In the genomic region with DNA sequence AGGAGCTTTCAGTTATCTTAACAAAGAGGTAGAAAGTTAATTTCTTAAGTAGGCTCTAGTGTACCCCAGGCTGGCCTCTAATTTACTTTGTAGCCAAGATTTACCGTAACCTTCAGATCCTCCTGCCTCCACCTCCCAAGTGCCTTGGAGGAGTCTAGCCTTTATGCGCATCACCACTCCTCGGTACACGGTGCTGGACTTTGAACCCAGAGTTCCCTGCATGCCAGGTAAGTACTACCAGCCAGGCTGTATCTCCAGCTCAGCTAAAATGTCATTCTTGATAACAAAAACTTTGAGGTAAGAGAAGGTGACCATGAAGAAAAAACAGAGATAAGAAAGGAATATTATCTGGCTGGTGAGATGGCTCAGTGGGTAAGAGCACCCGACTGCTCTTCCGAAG, we compare ENCODE assay signal across 31 mouse cellular contexts. TPM values are rescaled to one million over a fixed set of nuclear protein-coding genes. Genes with fewer than 3 reads are reported as not detected.
DNase-seq lines count a peak whose midpoint lies in the region; ATAC-seq and TF ChIP-seq lines count a peak whose summit lies in the region.
"Had no signal": no experiment of that assay in that cellular context is flagged by ENCODE, and none has a peak within 500 bp of the region (broad histone marks: within the 10 kb centered on the region; RNA-seq: fewer than 3 reads in every experiment).

No protein-coding gene starts in this region.

- H3K27ac ChIP-seq in kidney, adult 2 months (ENCODE audit: insufficient read depth, low read depth, low read length): peak overlapping the region; percentile 72; the same call in 1 of the 2 replicates
- H3K27ac ChIP-seq in intestine, embryonic 16.5 days (ENCODE audit: low read length): no peak overlapping the region
- H3K27ac ChIP-seq in kidney, embryonic 15.5 days: peak overlapping the region; percentile 85; the same call in 1 of the 2 replicates
- no peak overlapping the region for H3K27ac ChIP-seq in stomach, postnatal 0 days (replicated peaks)
- H3K27ac ChIP-seq: forebrain, embryonic 13.5 days; hindbrain, embryonic 10.5 days; hindbrain, embryonic 15.5 days; limb, embryonic 13.5 days; liver, embryonic 13.5 days; neural tube, embryonic 12.5 days had no signal

- H3K36me3 ChIP-seq in kidney, adult 2 months (ENCODE audit: control insufficient read depth, insufficient read depth, low read length): no peaks in the 10 kb centered on the region; the same call in 1 of the 2 replicates
- no peaks in the 10 kb centered on the region for H3K36me3 ChIP-seq in intestine, embryonic 16.5 days (ENCODE audit: control insufficient read depth, insufficient read depth, low read length)
- no peaks in the 10 kb centered on the region for H3K36me3 ChIP-seq in kidney, embryonic 15.5 days
- no peaks in the 10 kb centered on the region for H3K36me3 ChIP-seq in stomach, postnatal 0 days (ENCODE audit: control insufficient read depth, insufficient read depth, low read length)
- H3K36me3 ChIP-seq: heart, embryonic 13.5 days; hindbrain, embryonic 10.5 days; hindbrain, embryonic 15.5 days; limb, embryonic 13.5 days; neural tube, embryonic 12.5 days had no signal

- H3K9me3 ChIP-seq in intestine, embryonic 16.5 days (ENCODE audit: control insufficient read depth, low read length): no peaks in the 10 kb centered on the region
- H3K9me3 ChIP-seq in kidney, embryonic 15.5 days (replicated peaks): no peaks in the 10 kb centered on the region
- no peaks in the 10 kb centered on the region for H3K9me3 ChIP-seq in stomach, postnatal 0 days (ENCODE audit: control insufficient read depth, low read length)
- H3K9me3 ChIP-seq: forebrain, embryonic 13.5 days; heart, embryonic 13.5 days; hindbrain, embryonic 10.5 days; hindbrain, embryonic 15.5 days; limb, embryonic 13.5 days; liver, embryonic 13.5 days; neural tube, embryonic 12.5 days had no signal

- no peak for TF ChIP-seq POLR2A in kidney, adult 2 months (IDR thresholded peaks at IDR 0.05; ENCODE audit: low read depth, low read length)

- no peak for TF ChIP-seq CTCF in kidney, adult 2 months (conservative IDR thresholded peaks at IDR 0.05; ENCODE audit: insufficient read depth, insufficient read length, low read depth, low read length)
- no peak for TF ChIP-seq CTCF in stomach, postnatal 0 days (IDR thresholded peaks at IDR 0.05; ENCODE audit: low read depth)

- peak; percentile 67 for ATAC-seq in intestine, embryonic 16.5 days
- no peak for ATAC-seq in kidney, embryonic 15.5 days (replicated peaks; ENCODE audit: low FRiP score)
- no peak for ATAC-seq in stomach, postnatal 0 days (ENCODE audit: low FRiP score, low TSS enrichment)
- ATAC-seq: CD4-positive, CD25-positive, alpha-beta regulatory T cell, adult 4 months; forebrain, embryonic 13.5 days; inflammation-experienced regulatory T-cells, adult 6 months; lung, postnatal 0 days; midbrain, embryonic 16.5 days had no signal

- no peak overlapping the region for H3K4me2 ChIP-seq in intestine, embryonic 16.5 days (ENCODE audit: low read depth, low read length)
- no peak overlapping the region for H3K4me2 ChIP-seq in kidney, embryonic 15.5 days
- H3K4me2 ChIP-seq in stomach, postnatal 0 days (replicated peaks; ENCODE audit: low read depth): no peak overlapping the region
- H3K4me2 ChIP-seq: forebrain, embryonic 13.5 days; heart, embryonic 13.5 days; hindbrain, embryonic 15.5 days; limb, embryonic 13.5 days; liver, embryonic 13.5 days; neural tube, embryonic 12.5 days had no signal

- no peaks in the 10 kb centered on the region for H3K27me3 ChIP-seq in kidney, adult 2 months (replicated peaks; ENCODE audit: control insufficient read depth, insufficient read depth, low read length)
- no peaks in the 10 kb centered on the region for H3K27me3 ChIP-seq in intestine, embryonic 16.5 days (replicated peaks; ENCODE audit: control insufficient read depth, insufficient read depth, low read length)
- no peaks in the 10 kb centered on the region for H3K27me3 ChIP-seq in kidney, embryonic 15.5 days
- no peaks in the 10 kb centered on the region for H3K27me3 ChIP-seq in stomach, postnatal 0 days (ENCODE audit: control insufficient read depth, insufficient read depth, low read length)
- H3K27me3 ChIP-seq: forebrain, embryonic 13.5 days; heart, embryonic 13.5 days; hindbrain, embryonic 15.5 days; limb, embryonic 13.5 days; liver, embryonic 13.5 days; neural tube, embryonic 12.5 days had no signal

- TF ChIP-seq EP300 in stomach, postnatal 0 days (optimal IDR thresholded peaks at IDR 0.05): no peak

- H3K4me1 ChIP-seq in kidney, adult 2 months (ENCODE audit: control insufficient read depth, insufficient read depth, low read length): peaks cover 24% of the 10 kb centered on the region
- peaks cover 15% of the 10 kb centered on the region for H3K4me1 ChIP-seq in intestine, embryonic 16.5 days (ENCODE audit: control insufficient read depth, insufficient read depth, low read length)
- peaks cover 22% of the 10 kb centered on the region for H3K4me1 ChIP-seq in kidney, embryonic 15.5 days
- no peaks in the 10 kb centered on the region for H3K4me1 ChIP-seq in stomach, postnatal 0 days (replicated peaks; ENCODE audit: control insufficient read depth, insufficient read depth)
- H3K4me1 ChIP-seq: limb, embryonic 13.5 days; neural tube, embryonic 12.5 days had no signal

- H3K9ac ChIP-seq in intestine, embryonic 16.5 days (ENCODE audit: low read depth, low read length): no peak overlapping the region
- no peak overlapping the region for H3K9ac ChIP-seq in kidney, embryonic 15.5 days
- no peak overlapping the region for H3K9ac ChIP-seq in stomach, postnatal 0 days (ENCODE audit: low read length)
- H3K9ac ChIP-seq: forebrain, embryonic 13.5 days; heart, embryonic 13.5 days; hindbrain, embryonic 15.5 days; limb, embryonic 13.5 days; liver, embryonic 13.5 days; neural tube, embryonic 12.5 days had no signal

- no peak overlapping the region for H3K4me3 ChIP-seq in kidney, adult 2 months (ENCODE audit: insufficient read depth, low read depth, low read length)
- H3K4me3 ChIP-seq in intestine, embryonic 16.5 days (ENCODE audit: low read length): no peak overlapping the region
- H3K4me3 ChIP-seq in kidney, embryonic 15.5 days (replicated peaks): no peak overlapping the region
- no peak overlapping the region for H3K4me3 ChIP-seq in stomach, postnatal 0 days (ENCODE audit: low read depth, low read length)
- H3K4me3 ChIP-seq: forebrain, embryonic 13.5 days; gastrocnemius, adult 2 months; heart, adult 2 months; heart, embryonic 13.5 days; hindbrain, embryonic 10.5 days; hindbrain, embryonic 15.5 days; layer of hippocampus, adult 2 months; left cerebral cortex, adult 2 months; limb, embryonic 13.5 days; liver, embryonic 13.5 days; myocyte; neural tube, embryonic 12.5 days had no signal

- peak; percentile 89 for DNase-seq in kidney, adult 2 months
- DNase-seq in kidney, postnatal 10 days: no peak
- DNase-seq in large intestine, adult 2 months (ENCODE audit: low read depth, low spot score): peak; percentile 43
- DNase-seq in gastrocnemius, adult 18-20 months (ENCODE audit: low spot score): no peak
- no peak for DNase-seq in gastrocnemius, adult 8-10 months (ENCODE audit: low spot score in 2 of 2)
- DNase-seq in stomach, postnatal 0 days (ENCODE audit: low spot score): no peak
- DNase-seq: adrenal gland, postnatal 25 days; cerebellum, adult 2 months; cerebellum, postnatal 14 days; gastrocnemius, adult 2 months; heart, adult 2 months; heart, postnatal 14 days; liver, embryonic 13.5 days; lung, adult 18-20 months; lung, postnatal 4 days; thymus, postnatal 4 days had no signal

- 70% methylated on average over 6 of the region's 6 CpGs for WGBS in kidney, adult 2 months
- 80% methylated on average over 6 of the region's 6 CpGs for WGBS in intestine, embryonic 16.5 days
- 95% methylated on average over 6 of the region's 6 CpGs for WGBS in kidney, embryonic 15.5 days
- WGBS in large intestine, adult 2 months: 56% methylated on average over 6 of the region's 6 CpGs
- WGBS in stomach, postnatal 0 days: 85% methylated on average over 6 of the region's 6 CpGs

RNA-seq across cellular contexts. Expression of a gene that starts 7.0 kb away (rescaled TPM):
- polyA plus RNA-seq in kidney, adult 2 months (2012; rRNA removed): 18.9 and 20.0 TPM in 2 replicates
- 2.4 and 2.8 TPM in 2 replicates for polyA plus RNA-seq in intestine, embryonic 16.5 days (2015; fragmentation: Nextera tagmentation; extraction: Ambion mirVana)
- 3.8 and 4.8 TPM in 2 replicates for polyA plus RNA-seq in kidney, embryonic 15.5 days (2015; fragmentation: Nextera tagmentation; extraction: Ambion mirVana)
- 1.1 and 2.2 TPM in 2 replicates for polyA plus RNA-seq in large intestine, adult 2 months (2012; rRNA removed)
- total RNA-seq in gastrocnemius, adult 18-20 months (2021): 1 to 10 TPM; 3.4 to 4.6 TPM
- total RNA-seq in gastrocnemius, adult 8-10 months (2022): 1 to 10 TPM; 2.8 to 4.3 (median 3.3) TPM
- polyA plus RNA-seq in stomach, postnatal 0 days (2015; fragmentation: Nextera tagmentation; extraction: Ambion mirVana): 2.5 and 2.6 TPM in 2 replicates

RNA-seq across cellular contexts. Expression of a gene that starts 30.6 kb away (rescaled TPM):
- 6.4 and 9.6 TPM in 2 replicates for polyA plus RNA-seq in kidney, adult 2 months (2012; rRNA removed)
- 130 and 142 TPM in 2 replicates for polyA plus RNA-seq in intestine, embryonic 16.5 days (2015; fragmentation: Nextera tagmentation; extraction: Ambion mirVana)
- 168 and 181 TPM in 2 replicates for polyA plus RNA-seq in kidney, embryonic 15.5 days (2015; fragmentation: Nextera tagmentation; extraction: Ambion mirVana)
- polyA plus RNA-seq in large intestine, adult 2 months (2012; rRNA removed): 7.2 and 7.4 TPM in 2 replicates
- total RNA-seq in gastrocnemius, adult 18-20 months (2021): 10 to 100 TPM; 41.0 to 46.1 TPM
- 10 to 100 TPM; 37.5 to 50.4 (median 42.6) TPM for total RNA-seq in gastrocnemius, adult 8-10 months (2022)
- polyA plus RNA-seq in stomach, postnatal 0 days (2015; fragmentation: Nextera tagmentation; extraction: Ambion mirVana): 38.3 and 39.0 TPM in 2 replicates

Comparison
In these comparisons a context has a peak if more than half of its experiments do, and no peak if none do; other contexts are left out.
1. DNase-seq: peak in kidney, adult 2 months (single experiment) and large intestine, adult 2 months (single experiment); none in kidney, postnatal 10 days (single experiment), gastrocnemius, adult 18-20 months (single experiment), gastrocnemius, adult 8-10 months (0 of 2) and stomach, postnatal 0 days (single experiment).
2. H3K27ac ChIP-seq: peak in kidney, adult 2 months (single experiment) and kidney, embryonic 15.5 days (single experiment); none in intestine, embryonic 16.5 days (single experiment) and stomach, postnatal 0 days (single experiment).